Mouse (Mus musculus) monocyte, adult 5-6 weeks (primary cell): Measurements from ENCODE around the gene Wdr76. TPM values are rescaled to one million over a fixed set of nuclear protein-coding genes. Genes with fewer than 3 reads are reported as not detected.
A peak's percentile ranks its signal among the peaks of the same experiment; 100 is the strongest.
"Not testable (repeated sequence)": the region's sequence is repeated elsewhere in the genome, so short reads cannot be mapped to it uniquely, and the experiment has no call there.

Experiments used
- ATAC-seq: fragments of 153-309, 156-312 bp; replicated peaks from 2 replicates; pipeline ENCODE4 v1.8.0; 2017; ENCODE audit warnings: mild to moderate bottlenecking; ENCODE audit not compliant: low TSS enrichment, insufficient number of reproducible peaks, severe bottlenecking, poor library complexity, low FRiP score
- total RNA-seq: library from RNA; stranded (forward); fragments of 200-1000, 200-491, 200-594 nt; gene quantifications from 3 replicates; pipeline ENCODE4 v1.2.3, GENCODE M21; 2017

Wdr76 gene
- total RNA-seq, 1 experiment from 2014 or later, result 8.2 TPM

DNA sequence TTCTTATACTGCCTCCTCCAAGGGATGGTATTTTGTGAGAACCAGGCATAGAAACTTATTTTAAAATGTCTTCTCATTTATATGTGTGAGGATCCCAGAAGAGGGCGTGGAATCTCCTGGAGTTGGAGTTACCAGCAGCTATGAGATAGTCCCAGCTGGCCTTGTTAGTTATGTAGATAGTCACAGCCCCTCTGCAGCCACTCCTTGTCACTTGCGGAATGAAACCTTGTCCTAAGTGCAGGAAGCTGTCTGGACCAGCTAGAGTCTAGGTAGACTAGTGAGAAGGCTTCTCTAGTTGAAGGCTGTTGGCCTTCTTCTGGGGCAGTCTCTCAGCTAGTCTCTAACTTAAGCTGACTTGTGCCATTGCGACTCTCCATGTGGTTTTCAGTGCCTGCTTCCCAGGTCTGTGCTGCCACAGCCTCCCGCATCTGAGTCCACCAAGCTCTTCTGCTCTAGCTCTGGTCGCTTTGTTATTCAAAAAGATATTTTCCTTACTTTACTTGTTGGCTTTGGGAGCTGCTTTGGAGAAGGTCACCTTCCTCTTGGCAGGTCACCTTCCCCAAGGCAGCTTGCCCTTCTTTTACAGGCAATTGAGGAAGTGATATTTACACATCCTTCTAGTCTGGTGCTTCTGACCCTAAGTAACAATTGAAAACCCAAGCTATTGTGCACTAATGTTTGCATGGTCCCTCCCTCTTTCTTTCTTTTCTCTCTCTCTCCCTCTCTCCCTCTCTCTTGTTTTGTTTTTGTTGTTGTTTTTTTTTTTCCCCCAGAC, 6.7 kb downstream of the Wdr76 start:
- not testable (repeated sequence) for ATAC-seq

DNA sequence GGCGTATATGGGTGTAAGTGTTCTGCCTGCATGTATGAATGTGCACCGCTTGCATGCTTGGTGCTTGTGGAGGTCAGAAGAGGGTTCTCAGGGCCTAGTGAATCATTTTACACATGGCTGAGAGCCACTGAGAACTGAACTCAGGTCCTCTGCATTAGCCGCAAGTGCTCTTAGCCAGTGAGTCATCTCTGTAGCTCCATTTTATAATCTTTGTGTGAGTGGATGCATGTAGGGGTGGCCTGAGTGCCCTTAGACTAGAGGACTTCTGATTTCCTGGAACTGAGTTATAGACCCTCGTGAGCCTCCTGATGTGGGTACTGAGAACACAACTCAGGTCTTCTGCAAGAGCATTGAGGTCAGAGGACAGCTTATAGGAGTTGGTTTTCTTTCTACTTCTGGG, 7.7 kb downstream of the Wdr76 start:
- no peak for ATAC-seq

GRCm38 (mm10) chr2:121518106-121518505, 11.6 kb downstream of the Wdr76 start:
- ATAC-seq, result no peak

GRCm38 (mm10) chr2:121518711-121519110, 12.2 kb downstream of the Wdr76 start:
- ATAC-seq, result not testable (repeated sequence)

DNA sequence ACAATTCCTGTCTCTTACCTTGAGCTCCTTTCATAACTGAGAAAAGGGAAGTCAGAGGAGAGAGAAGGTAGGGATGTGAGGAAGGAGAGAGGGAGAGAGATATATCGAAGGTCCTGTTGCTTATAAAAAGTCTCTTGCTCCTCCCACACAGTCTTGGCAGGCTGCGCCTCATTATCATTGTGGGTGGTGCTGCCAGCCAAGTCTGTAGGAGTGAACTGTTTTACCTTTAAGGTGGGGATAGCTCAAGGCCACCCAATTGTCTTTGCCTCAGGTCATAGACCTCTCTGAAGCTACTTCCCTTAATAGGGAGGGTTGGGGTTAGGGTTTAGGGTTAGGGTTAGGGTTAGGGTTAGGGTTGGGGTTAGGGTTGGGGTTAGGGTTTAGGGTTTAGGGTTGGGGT, 15.5 kb downstream of the Wdr76 start:
- ATAC-seq, result no peak

DNA sequence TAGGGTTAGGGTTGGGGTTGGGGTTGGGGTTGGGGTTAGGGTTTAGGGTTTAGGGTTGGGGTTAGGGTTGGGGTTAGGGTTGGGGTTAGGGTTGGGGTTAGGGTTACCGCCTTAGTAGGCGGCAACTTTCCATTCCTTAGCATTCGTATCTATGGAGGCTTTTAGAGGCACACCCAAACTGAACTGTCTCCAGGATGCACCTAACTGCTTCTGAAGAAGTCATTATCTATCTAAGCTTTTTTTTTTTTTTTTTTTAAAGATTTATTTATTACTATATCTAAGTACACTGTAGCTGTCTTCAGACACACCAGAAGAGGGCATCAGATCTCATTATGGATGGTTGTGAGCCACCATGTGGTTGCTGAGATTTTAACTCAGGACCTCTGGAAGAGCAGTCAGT, 16.3 kb downstream of the Wdr76 start:
- ATAC-seq, result not testable (repeated sequence)

DNA sequence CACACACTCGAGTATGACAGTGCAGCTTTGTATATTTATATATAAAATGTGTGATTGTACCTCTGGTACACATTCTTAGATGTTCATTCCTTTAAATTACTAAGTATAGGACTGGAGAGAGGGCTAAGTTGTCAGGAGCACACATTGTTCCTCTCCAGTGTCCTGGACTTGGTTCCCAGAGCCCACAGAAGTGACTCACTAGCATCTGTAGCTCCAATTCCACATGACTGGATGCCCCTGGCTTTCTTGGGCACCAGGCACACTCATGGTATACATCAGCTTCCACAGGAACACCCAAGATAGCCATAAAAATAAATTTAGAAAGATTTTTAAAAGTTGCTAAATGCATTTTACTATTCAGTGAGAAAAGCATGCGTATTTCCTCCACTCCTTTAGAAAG, 18.5 kb downstream of the Wdr76 start:
- no peak for ATAC-seq

- ATAC-seq, result no peak
Measured at GRCm38 (mm10) chr2:121544829-121545228, 38.3 kb downstream of the Wdr76 start.

- no peak for ATAC-seq
Measured at GRCm38 (mm10) chr2:121549630-121550029, 43.1 kb downstream of the Wdr76 start.

- ATAC-seq, result no peak
Measured at GRCm38 (mm10) chr2:121551271-121551670, 44.7 kb downstream of the Wdr76 start.

DNA sequence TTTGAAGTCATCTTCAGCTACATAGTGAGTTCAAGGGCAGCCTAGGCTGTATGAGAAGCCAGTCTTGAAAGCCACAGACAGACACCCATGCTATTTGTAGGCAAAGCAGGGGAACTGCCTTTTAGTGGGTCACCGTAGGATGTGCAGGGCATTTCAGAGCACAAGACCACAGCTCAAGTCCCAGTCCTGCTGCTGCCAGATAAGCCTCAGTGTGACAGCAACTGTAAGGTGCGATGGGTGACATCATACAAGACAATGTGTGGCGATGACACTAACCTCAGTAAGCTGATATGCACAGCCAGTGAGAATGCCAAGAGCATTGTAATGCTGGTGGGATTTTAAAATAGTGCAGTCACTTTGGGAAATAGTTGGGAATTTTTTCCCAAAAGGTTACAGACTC, 56.6 kb downstream of the Wdr76 start:
- ATAC-seq, result no peak

DNA sequence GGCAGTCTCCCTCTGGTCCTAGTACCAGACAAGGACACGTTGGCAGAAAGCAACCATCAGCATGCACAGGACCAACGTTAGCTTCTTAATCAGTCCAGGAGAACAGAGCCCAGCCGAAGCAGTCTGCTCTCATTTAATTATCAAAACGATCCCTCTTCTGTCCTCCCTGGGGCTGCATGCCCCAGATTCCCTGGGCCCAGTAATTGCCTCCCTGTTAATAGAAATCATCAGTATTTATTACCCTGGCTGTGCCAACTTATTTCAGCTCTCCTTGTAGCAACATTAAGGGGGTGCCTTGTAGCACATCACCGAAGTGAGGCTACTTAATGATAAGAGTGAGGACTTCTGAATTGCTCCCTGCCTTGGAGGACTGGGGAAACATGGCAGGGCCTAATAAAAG, 59.4 kb downstream of the Wdr76 start:
- ATAC-seq, result no peak

GRCm38 (mm10) chr2:121570049-121570448, 63.5 kb downstream of the Wdr76 start:
- ATAC-seq, result no peak

DNA sequence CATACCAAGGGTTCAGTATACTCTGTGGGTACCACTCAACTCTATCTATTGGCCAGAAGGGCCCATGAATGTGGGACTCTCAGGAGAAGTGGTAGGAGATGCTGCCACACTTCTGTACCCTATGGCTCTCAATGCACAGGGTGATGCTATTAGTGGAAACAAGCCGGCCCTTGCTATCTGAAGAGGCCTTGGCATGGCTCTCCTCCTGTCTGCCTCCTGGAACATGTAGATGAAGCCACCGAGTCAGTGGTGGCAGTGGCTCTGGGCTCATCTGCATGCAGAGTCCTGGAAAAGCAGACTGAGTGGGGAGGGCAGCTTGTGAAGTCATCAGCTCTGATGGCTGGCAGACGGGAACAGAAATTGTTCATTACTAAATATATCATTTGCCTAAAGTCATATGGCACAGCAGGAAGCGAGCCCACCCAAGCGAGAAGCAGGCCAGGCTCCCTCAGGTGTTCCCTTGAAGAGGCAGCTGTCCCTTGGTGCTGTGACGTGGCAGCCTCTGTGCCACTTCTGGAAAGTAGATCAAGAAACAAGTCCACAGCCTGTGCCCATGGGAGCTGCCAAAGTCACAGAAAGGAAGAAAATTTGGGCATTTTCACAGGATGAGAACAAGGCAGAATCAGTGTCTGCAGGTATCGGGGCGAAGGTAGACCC, 64.6 kb downstream of the Wdr76 start:
- no peak for ATAC-seq

- ATAC-seq, result peak; percentile 71
Measured at GRCm38 (mm10) chr2:121571780-121572179, 65.3 kb downstream of the Wdr76 start.

DNA sequence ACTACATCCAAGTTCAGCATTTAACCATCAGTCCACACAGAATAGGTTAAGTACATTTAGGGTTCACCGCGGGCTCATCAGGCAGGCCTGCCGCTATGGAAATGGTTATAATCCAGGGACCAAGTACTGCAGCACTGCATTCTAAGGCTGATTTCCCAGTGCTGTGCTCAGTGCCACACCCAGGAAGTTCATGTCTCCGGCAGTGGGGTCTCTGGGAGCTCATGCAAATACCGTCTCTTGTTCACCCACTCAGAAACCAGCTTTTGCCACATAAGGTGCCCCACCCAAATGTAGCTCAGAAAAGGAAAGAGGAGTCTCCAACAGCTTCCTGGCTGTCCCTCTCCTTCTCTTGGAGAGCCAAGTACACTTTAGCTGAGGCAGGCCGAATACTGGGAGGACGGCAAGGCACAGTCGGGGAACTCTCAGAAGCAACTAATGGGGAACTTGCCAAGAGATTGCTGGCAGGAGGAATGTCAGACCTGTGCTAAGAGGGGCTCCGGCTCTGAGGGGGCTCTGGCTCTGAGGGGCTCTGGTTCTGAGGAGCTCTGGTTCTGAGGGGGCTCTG, 67.6 kb downstream of the Wdr76 start:
- no peak for ATAC-seq

- no peak for ATAC-seq
Measured at GRCm38 (mm10) chr2:121575741-121576201, 69.2 kb downstream of the Wdr76 start.

DNA sequence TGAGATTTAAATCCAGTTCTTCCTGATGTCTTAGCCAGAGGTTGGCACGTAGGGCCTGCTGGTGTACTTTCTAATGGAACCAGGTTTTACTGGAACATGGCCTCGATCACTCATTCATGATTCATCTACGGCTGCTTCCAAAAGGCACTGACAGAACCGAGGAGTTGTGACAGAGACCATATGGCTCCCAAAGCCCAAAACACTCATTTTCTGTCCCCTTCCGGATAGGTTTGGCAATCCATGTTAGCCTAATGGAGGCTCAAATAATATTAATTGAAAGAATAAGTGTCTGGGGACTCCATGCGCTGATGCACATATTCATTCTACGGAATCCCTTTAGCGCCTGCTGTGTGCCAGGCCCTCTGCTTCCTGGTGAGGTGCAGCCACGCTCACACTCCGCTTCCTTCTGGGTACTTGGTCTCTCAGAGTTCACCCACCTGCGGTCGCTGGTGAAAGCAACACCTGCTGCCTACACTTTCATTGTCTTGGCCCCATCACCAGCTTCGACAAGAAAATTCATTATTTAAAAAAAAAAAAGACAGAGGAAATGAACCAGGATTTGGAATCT, 76.4 kb downstream of the Wdr76 start:
- no peak for ATAC-seq

GRCm38 (mm10) chr2:121583468-121584116, 77.1 kb downstream of the Wdr76 start:
- ATAC-seq, result no peak
